ENCODE assay signal across 9 mouse cellular contexts in the genomic region with DNA sequence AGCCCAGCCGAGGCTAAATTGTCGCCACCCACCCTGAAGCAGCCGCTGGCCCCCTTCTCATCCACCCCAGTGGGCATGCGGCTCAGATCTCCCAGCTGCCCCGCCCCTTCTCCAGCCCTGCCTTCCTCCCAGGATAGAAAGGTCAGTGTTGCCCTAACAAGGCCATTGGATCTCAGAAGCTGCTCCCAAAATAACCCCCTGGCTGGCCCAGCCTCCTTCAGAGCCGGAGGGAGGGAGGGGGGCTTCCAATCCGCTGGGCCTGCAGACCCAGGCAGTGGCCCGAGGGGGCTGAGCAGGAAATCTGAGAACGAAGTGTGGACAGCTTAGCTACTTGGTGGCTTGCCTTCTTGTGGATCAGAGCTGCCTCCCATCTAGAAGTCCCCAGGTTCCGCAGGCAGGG. TPM values are rescaled to one million over a fixed set of nuclear protein-coding genes. Genes with fewer than 3 reads are reported as not detected.
A peak's percentile ranks its signal among the peaks of the same experiment; 100 is the strongest.
DNase-seq lines count a peak whose midpoint lies in the region; ATAC-seq and TF ChIP-seq lines count a peak whose summit lies in the region.
"Had no signal": no experiment of that assay in that cellular context is flagged by ENCODE, and none has a peak within 500 bp of the region (broad histone marks: within the 10 kb centered on the region; RNA-seq: fewer than 3 reads in every experiment).

TSS of gene Jph2 (minus strand) at position 89 of the 400 bp plus-strand sequence.

- peak within 1 kb of the TSS; percentile 21; the same call in 1 of the 2 replicates for H3K4me2 ChIP-seq in hindbrain, embryonic 13.5 days
- H3K4me2 ChIP-seq in lung, embryonic 16.5 days (ENCODE audit: low read depth, low read length) = peak within 1 kb of the TSS; percentile 50

- H3K27me3 ChIP-seq in kidney, adult 2 months (replicated peaks; ENCODE audit: control insufficient read depth, insufficient read depth, low read length) = no peaks in the 10 kb centered on the region
- 0 out of 2 replicates have a peak, but pooled peaks cover 9% of the 10 kb centered on the region for H3K27me3 ChIP-seq in hindbrain, embryonic 13.5 days
- H3K27me3 ChIP-seq in lung, embryonic 16.5 days (ENCODE audit: control insufficient read depth, insufficient read depth, low read depth, low read length) = no peaks in the 10 kb centered on the region

- DNase-seq in kidney, adult 2 months = no peak
- DNase-seq in kidney, adult 9 months = no peak
- peak; percentile 59 for DNase-seq in forelimb bud, embryonic 11.5 days (ENCODE audit: low read depth, low spot score)
- DNase-seq in yolk sac, embryonic 10.5 days (ENCODE audit: low spot score) = peak; percentile 60
- DNase-seq in left cerebral cortex, adult 8-10 months (ENCODE audit: low spot score in 2 of 2) = no peak

- no peak for TF ChIP-seq CTCF in kidney, adult 2 months (conservative IDR thresholded peaks at IDR 0.05; ENCODE audit: insufficient read depth, insufficient read length, low read depth, low read length)

- H3K9me3 ChIP-seq in hindbrain, embryonic 13.5 days = no peaks in the 10 kb centered on the region
- no peaks in the 10 kb centered on the region for H3K9me3 ChIP-seq in lung, embryonic 16.5 days (ENCODE audit: control insufficient read depth, low read length)

- no peak for ATAC-seq in hindbrain, embryonic 13.5 days (ENCODE audit: low FRiP score)
- peak; percentile 89 for ATAC-seq in lung, embryonic 16.5 days (ENCODE audit: low read depth)
- no peak for ATAC-seq in activated CD4-positive, CD25-positive, alpha-beta regulatory T cell, adult 4 months

- H3K36me3 ChIP-seq in kidney, adult 2 months (ENCODE audit: control insufficient read depth, insufficient read depth, low read length) = no peaks in the 10 kb centered on the region
- no peaks in the 10 kb centered on the region for H3K36me3 ChIP-seq in hindbrain, embryonic 13.5 days
- no peaks in the 10 kb centered on the region for H3K36me3 ChIP-seq in lung, embryonic 16.5 days (ENCODE audit: control insufficient read depth, insufficient read depth, low read length)

- no peak within 1 kb of the TSS for H3K27ac ChIP-seq in kidney, adult 2 months (ENCODE audit: insufficient read depth, low read depth, low read length)
- H3K27ac ChIP-seq in hindbrain, embryonic 13.5 days = no peak within 1 kb of the TSS
- peak within 1 kb of the TSS; percentile 69 for H3K27ac ChIP-seq in lung, embryonic 16.5 days (ENCODE audit: low read length)

- H3K4me3 ChIP-seq in kidney, adult 2 months (ENCODE audit: insufficient read depth, low read depth, low read length) = peak within 1 kb of the TSS; percentile 16
- H3K4me3 ChIP-seq in hindbrain, embryonic 13.5 days = no peak within 1 kb of the TSS
- peak within 1 kb of the TSS; percentile 43 for H3K4me3 ChIP-seq in lung, embryonic 16.5 days (ENCODE audit: low read length)
- H3K4me3 ChIP-seq: erythroblast, embryonic 14.5 days had no signal

- WGBS in kidney, adult 2 months = 11% methylated on average over 10 of the region's 10 CpGs
- WGBS in hindbrain, embryonic 13.5 days = 16% methylated on average over 10 of the region's 10 CpGs
- 12% methylated on average over 10 of the region's 10 CpGs for WGBS in lung, embryonic 16.5 days

- no peaks in the 10 kb centered on the region for H3K4me1 ChIP-seq in kidney, adult 2 months (ENCODE audit: control insufficient read depth, insufficient read depth, low read length)
- peaks cover 8% of the 10 kb centered on the region; the same call in 1 of the 2 replicates for H3K4me1 ChIP-seq in hindbrain, embryonic 13.5 days (replicated peaks)
- H3K4me1 ChIP-seq in lung, embryonic 16.5 days (replicated peaks; ENCODE audit: control insufficient read depth, insufficient read depth, low read length) = peaks cover 4% of the 10 kb centered on the region; the same call in 1 of the 2 replicates

- TF ChIP-seq POLR2A in kidney, adult 2 months (IDR thresholded peaks at IDR 0.05; ENCODE audit: low read depth, low read length) = no peak

- H3K9ac ChIP-seq in hindbrain, embryonic 13.5 days = peak within 1 kb of the TSS; percentile 15
- peak within 1 kb of the TSS; percentile 65 for H3K9ac ChIP-seq in lung, embryonic 16.5 days (ENCODE audit: low read length)

RNA-seq across cellular contexts. Expression of gene Jph2, which starts in this region (rescaled TPM):
- 3.1 and 3.8 TPM in 2 replicates for polyA plus RNA-seq in kidney, adult 2 months (2012; rRNA removed)
- 0.38 and 0.49 TPM in 2 replicates for polyA plus RNA-seq in hindbrain, embryonic 13.5 days (2015; fragmentation: Nextera tagmentation; extraction: Ambion mirVana)
- 4.4 and 4.8 TPM in 2 replicates for polyA plus RNA-seq in lung, embryonic 16.5 days (2015; fragmentation: Nextera tagmentation; extraction: Ambion mirVana)
- under 1 TPM; 0.49 to 0.85 (median 0.71) TPM for total RNA-seq in left cerebral cortex, adult 8-10 months (2022)
- polyA plus RNA-seq in activated CD4-positive, CD25-positive, alpha-beta regulatory T cell, adult 4 months (2017; shearing (Covaris generic)) = not detected
- polyA plus RNA-seq: erythroblast, embryonic 14.5 days had no signal

Comparison
In these comparisons a context has a peak if more than half of its experiments do, and no peak if none do; other contexts are left out.
1. DNase-seq: peak in forelimb bud, embryonic 11.5 days (single experiment) and yolk sac, embryonic 10.5 days (single experiment); none in kidney, adult 2 months (single experiment), kidney, adult 9 months (single experiment) and left cerebral cortex, adult 8-10 months (0 of 2).